Mouse (Mus musculus): ENCODE measurements around the gene Psors1c2.

GRCm38 (mm10) chr17:35507556-35508260 is 25.3 kb upstream of the Psors1c2 start:
- no peak for TF ChIP-seq POLR2A (IDR thresholded peaks at IDR 0.05; ENCODE audit: insufficient read depth, low read length)
- no peak for TF ChIP-seq CTCF (IDR thresholded peaks at IDR 0.05; ENCODE audit: low read depth, low read length)
